Mouse (Mus musculus) retina, postnatal 7 days (tissue): ENCODE measurements at regions not wholly inside any gene's neighbourhood (a gene's known extent, or its start where the extent isn't known, plus 50 kb on each side); places are given as distances from the start of the nearest gene placed in this dataset.

ENCODE experiments used
- DNase-seq: peaks from one replicate; pipeline ENCODE4 v3.0.0-alpha.2; 2012; ENCODE audit warnings: low read depth, low spot score

- DNase-seq = no peak
These were observed 570.2 kb upstream of the Gm10306 start for GRCm38 (mm10) chr4:93986189-93986588.

- DNase-seq = no peak
These were observed 566.0 kb upstream of the Gm10306 start for GRCm38 (mm10) chr4:93990273-93990869.

GRCm38 (mm10) chr4:94005818-94006217, 550.5 kb upstream of the Gm10306 start:
- DNase-seq = no peak

- peak; percentile 36 for DNase-seq
These were observed 549.1 kb upstream of the Gm10306 start for GRCm38 (mm10) chr4:94007088-94007768.

- DNase-seq = no peak
These were observed 540.6 kb upstream of the Gm10306 start for GRCm38 (mm10) chr4:94015713-94016112.

GRCm38 (mm10) chr4:94017702-94018101, 538.6 kb upstream of the Gm10306 start:
- DNase-seq = no peak

- DNase-seq = no peak
These were observed 506.6 kb upstream of the Gm10306 start for GRCm38 (mm10) chr4:94049629-94050310.

- DNase-seq = no peak
These were observed 503.8 kb upstream of the Gm10306 start for GRCm38 (mm10) chr4:94052249-94053162.

GRCm38 (mm10) chr4:94073178-94073870, 483.0 kb upstream of the Gm10306 start:
- no peak for DNase-seq

- DNase-seq = no peak
These were observed 473.5 kb upstream of the Gm10306 start for GRCm38 (mm10) chr4:94082839-94083238.

- no peak for DNase-seq
These were observed 462.0 kb upstream of the Gm10306 start for GRCm38 (mm10) chr4:94094379-94094778.

- DNase-seq = no peak
These were observed 449.4 kb upstream of the Gm10306 start for GRCm38 (mm10) chr4:94106941-94107340.

GRCm38 (mm10) chr4:94116881-94117280, 439.5 kb upstream of the Gm10306 start:
- no peak for DNase-seq

GRCm38 (mm10) chr4:94124177-94124576, 432.2 kb upstream of the Gm10306 start:
- DNase-seq = no peak

GRCm38 (mm10) chr4:94137921-94138320, 418.4 kb upstream of the Gm10306 start:
- no peak for DNase-seq

GRCm38 (mm10) chr4:94144901-94145801, 411.2 kb upstream of the Gm10306 start:
- no peak for DNase-seq

- no peak for DNase-seq
These were observed 408.3 kb upstream of the Gm10306 start for GRCm38 (mm10) chr4:94147964-94148533.

GRCm38 (mm10) chr4:94149056-94149455, 407.3 kb upstream of the Gm10306 start:
- no peak for DNase-seq

GRCm38 (mm10) chr4:94160620-94161019, 395.7 kb upstream of the Gm10306 start:
- DNase-seq = no peak

GRCm38 (mm10) chr4:94173096-94173495, 383.2 kb upstream of the Gm10306 start:
- no peak for DNase-seq
